Mouse (Mus musculus) spleen, postnatal 36 days (tissue): ENCODE data around the gene Dcdc2c.

Source experiments
- DNase-seq, 2 experiments: peaks; one replicate each; pipeline ENCODE4 v3.0.0; 2022; ENCODE audit warnings: low spot score in 2 of 2, mixed read lengths in 1 of 2

Dcdc2c gene

GRCm38 (mm10) chr12:28552299-28552698, at the start of gene Dcdc2c:
Gene Dcdc2c (minus strand): TSS chr12:28552399.
- no peak for DNase-seq

- no peak for DNase-seq
Measured at GRCm38 (mm10) chr12:28598526-28598991, 46.4 kb upstream of the Dcdc2c start.

GRCm38 (mm10) chr12:28598110-28598509, 45.9 kb upstream of the Dcdc2c start:
- DNase-seq = no peak

GRCm38 (mm10) chr12:28597699-28598098, 45.5 kb upstream of the Dcdc2c start:
- no peak for DNase-seq

- no peak for DNase-seq
Measured at GRCm38 (mm10) chr12:28596851-28597250, 44.7 kb upstream of the Dcdc2c start.

- no peak for DNase-seq
Measured at GRCm38 (mm10) chr12:28590428-28590827, 38.2 kb upstream of the Dcdc2c start.

- peak; percentile 55 to 59 for DNase-seq
Measured at GRCm38 (mm10) chr12:28589090-28589868, 37.1 kb upstream of the Dcdc2c start.

- DNase-seq = no peak
Measured at GRCm38 (mm10) chr12:28587949-28588348, 35.8 kb upstream of the Dcdc2c start.

- no peak for DNase-seq
Measured at GRCm38 (mm10) chr12:28584036-28584435, 31.8 kb upstream of the Dcdc2c start.

- no peak for DNase-seq
Measured at GRCm38 (mm10) chr12:28582423-28582822, 30.2 kb upstream of the Dcdc2c start, which contains the start of gene Allc. Gene Allc (minus strand): TSS chr12:28582523.

- no peak for DNase-seq
Measured at GRCm38 (mm10) chr12:28579132-28579531, 26.9 kb upstream of the Dcdc2c start.

- DNase-seq = no peak
Measured at GRCm38 (mm10) chr12:28578147-28578546, 25.9 kb upstream of the Dcdc2c start.

GRCm38 (mm10) chr12:28575366-28576070, 23.3 kb upstream of the Dcdc2c start:
- DNase-seq = no peak

GRCm38 (mm10) chr12:28572241-28572640, 20.0 kb upstream of the Dcdc2c start:
- DNase-seq = no peak

- DNase-seq = no peak
Measured at GRCm38 (mm10) chr12:28551775-28552174, 424 bp downstream of the Dcdc2c start.

GRCm38 (mm10) chr12:28548887-28549286, 3.3 kb downstream of the Dcdc2c start:
- no peak for DNase-seq

GRCm38 (mm10) chr12:28514264-28514775, 37.9 kb downstream of the Dcdc2c start:
- DNase-seq = no peak

GRCm38 (mm10) chr12:28509699-28510280, 42.4 kb downstream of the Dcdc2c start:
- DNase-seq = no peak

GRCm38 (mm10) chr12:28494289-28494688, 57.9 kb downstream of the Dcdc2c start:
- no peak for DNase-seq

GRCm38 (mm10) chr12:28482483-28483160, 69.6 kb downstream of the Dcdc2c start:
- no peak for DNase-seq

GRCm38 (mm10) chr12:28460951-28461431, 91.2 kb downstream of the Dcdc2c start:
- no peak for DNase-seq

- no peak for DNase-seq
Measured at GRCm38 (mm10) chr12:28460523-28460922, 91.7 kb downstream of the Dcdc2c start.
